Mouse (Mus musculus) embryonic facial prominence, embryonic 12.5 days (tissue): ENCODE data around the gene 4430402I18Rik. TPM values are rescaled to one million over a fixed set of nuclear protein-coding genes. Genes with fewer than 3 reads are reported as not detected.

Experiments used
- ATAC-seq: fragments of 200-750 bp; cut with Nextera tagmentation; 2 replicates; pipeline ENCODE4 v1.8.0; 2017; ENCODE audit not compliant: insufficient number of reproducible peaks, insufficient read depth, low FRiP score, low TSS enrichment
- H3K27ac ChIP-seq: fragments of 300-500 bp; sonication (generic); 2 replicates; pipeline ENCODE4 v1.5.1; 2016; ENCODE audit warnings: mild to moderate bottlenecking
- H3K27me3 ChIP-seq: fragments of 300-500 bp; sonication (generic); 2 replicates; pipeline ENCODE4 v1.6.1; 2016; ENCODE audit warnings: mild to moderate bottlenecking, moderate library complexity
- H3K36me3 ChIP-seq: fragments of 300-500 bp; sonication (generic); 2 replicates; pipeline ENCODE4 v1.6.1; 2016; ENCODE audit warnings: mild to moderate bottlenecking
- H3K4me1 ChIP-seq: fragments of 300-500 bp; sonication (generic); 2 replicates; pipeline ENCODE4 v1.6.1; 2016
- H3K4me2 ChIP-seq: fragments of 300-500 bp; sonication (generic); replicated peaks from 2 replicates; pipeline ENCODE4 v1.6.1; 2016; ENCODE audit warnings: mild to moderate bottlenecking, moderate library complexity
- H3K4me3 ChIP-seq: fragments of 300-500 bp; sonication (generic); 2 replicates; pipeline ENCODE4 v1.5.1; 2016; ENCODE audit warnings: mild to moderate bottlenecking
- H3K9ac ChIP-seq: fragments of 300-500 bp; sonication (generic); 2 replicates; pipeline ENCODE4 v1.6.1; 2016; ENCODE audit warnings: mild to moderate bottlenecking, moderate library complexity
- H3K9me3 ChIP-seq: fragments of 300-500 bp; sonication (generic); 2 replicates; pipeline ENCODE4 v1.6.1; 2016; ENCODE audit warnings: mild to moderate bottlenecking, moderate library complexity
- WGBS: fragments of 180-500 bp; shearing (Covaris S2); methylation state at CpG from one replicate; pipeline ENCODE4 v1.1.7; 2016; 5-methylcytosine and 5-hydroxymethylcytosine counted together
- polyA plus RNA-seq: library from polyadenylated mRNA; unstranded; fragments of >200 nt; fragmentation: Nextera tagmentation; extraction: Ambion mirVana; gene quantifications from 2 replicates; pipeline ENCODE4 v1.2.1, GENCODE M21; 2016

The 4430402I18Rik gene
- polyA plus RNA-seq, 1 experiment from 2014 or later, result 0.26 TPM

GRCm38 (mm10) chr19:28891864-28892263, 75.7 kb downstream of the 4430402I18Rik start:
- no peaks in the 10 kb centered on the region for H3K27me3 ChIP-seq
- H3K4me2 ChIP-seq, result no peak overlapping the region
- H3K27ac ChIP-seq, result no peak overlapping the region
- H3K4me1 ChIP-seq, result no peaks in the 10 kb centered on the region
- 89% methylated on average over 1 of the region's 1 CpGs for WGBS
- ATAC-seq, result no peak
- H3K9me3 ChIP-seq, result no peaks in the 10 kb centered on the region
- H3K36me3 ChIP-seq, result no peaks in the 10 kb centered on the region
- no peak overlapping the region for H3K4me3 ChIP-seq
- no peak overlapping the region for H3K9ac ChIP-seq

GRCm38 (mm10) chr19:28891238-28891637, 76.4 kb downstream of the 4430402I18Rik start:
- Histone ChIP-seq H3K27me3 (no peaks in the 10 kb centered on the region), H3K4me1 (no peaks in the 10 kb centered on the region), H3K9me3 (no peaks in the 10 kb centered on the region), H3K4me3 (no peak overlapping the region), H3K9ac (no peak overlapping the region), H3K36me3 (no peaks in the 10 kb centered on the region), H3K4me2 (no peak overlapping the region), H3K27ac (no peak overlapping the region)
- whole genome bisulfite sequencing, result 68% methylated on average over 5 of the region's 5 CpGs
- ATAC-seq, result no peak

DNA sequence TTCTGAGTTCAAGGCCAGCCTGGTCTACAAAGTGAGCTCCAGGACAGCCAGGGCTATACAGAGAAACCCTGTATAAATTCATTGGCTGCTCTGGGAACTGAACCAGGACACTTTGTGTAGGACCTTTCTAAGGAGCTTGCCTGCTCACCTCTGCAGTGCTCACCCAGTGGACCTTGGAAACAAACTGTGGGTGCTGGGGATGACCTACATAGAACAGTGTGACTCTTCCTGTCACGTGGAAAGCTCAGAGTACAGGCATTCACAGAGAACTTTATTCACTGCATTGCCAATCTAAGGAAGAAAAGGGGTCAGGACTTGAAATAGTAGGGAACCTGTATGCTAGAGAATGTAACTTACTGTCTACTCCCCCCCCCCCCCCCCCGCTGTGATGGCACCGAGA, 78.3 kb downstream of the 4430402I18Rik start:
- no peak overlapping the region for H3K4me2 ChIP-seq
- no peak overlapping the region for H3K4me3 ChIP-seq
- no peaks in the 10 kb centered on the region for H3K27me3 ChIP-seq
- H3K27ac ChIP-seq, result no peak overlapping the region
- no peak overlapping the region for H3K9ac ChIP-seq
- H3K9me3 ChIP-seq, result no peaks in the 10 kb centered on the region
- no peaks in the 10 kb centered on the region for H3K4me1 ChIP-seq
- no peak for ATAC-seq
- 63% methylated on average over 3 of the region's 3 CpGs for WGBS
- no peaks in the 10 kb centered on the region for H3K36me3 ChIP-seq

GRCm38 (mm10) chr19:28888496-28888895, 79.1 kb downstream of the 4430402I18Rik start:
- Histone ChIP-seq H3K9ac (no peak overlapping the region), H3K9me3 (no peaks in the 10 kb centered on the region), H3K4me1 (no peaks in the 10 kb centered on the region), H3K27ac (no peak overlapping the region), H3K27me3 (no peaks in the 10 kb centered on the region), H3K4me3 (no peak overlapping the region), H3K4me2 (no peak overlapping the region), H3K36me3 (no peaks in the 10 kb centered on the region)
- ATAC-seq, result no peak
- 65% methylated on average over 1 of the region's 1 CpGs for WGBS

GRCm38 (mm10) chr19:28883126-28883525, 84.5 kb downstream of the 4430402I18Rik start:
- Histone ChIP-seq H3K27ac (no peak overlapping the region), H3K27me3 (no peaks in the 10 kb centered on the region), H3K4me3 (no peak overlapping the region), H3K9ac (no peak overlapping the region), H3K9me3 (no peaks in the 10 kb centered on the region), H3K4me1 (no peaks in the 10 kb centered on the region), H3K4me2 (no peak overlapping the region), H3K36me3 (no peaks in the 10 kb centered on the region)
- 55% methylated on average over 1 of the region's 1 CpGs for WGBS
- no peak for ATAC-seq

DNA sequence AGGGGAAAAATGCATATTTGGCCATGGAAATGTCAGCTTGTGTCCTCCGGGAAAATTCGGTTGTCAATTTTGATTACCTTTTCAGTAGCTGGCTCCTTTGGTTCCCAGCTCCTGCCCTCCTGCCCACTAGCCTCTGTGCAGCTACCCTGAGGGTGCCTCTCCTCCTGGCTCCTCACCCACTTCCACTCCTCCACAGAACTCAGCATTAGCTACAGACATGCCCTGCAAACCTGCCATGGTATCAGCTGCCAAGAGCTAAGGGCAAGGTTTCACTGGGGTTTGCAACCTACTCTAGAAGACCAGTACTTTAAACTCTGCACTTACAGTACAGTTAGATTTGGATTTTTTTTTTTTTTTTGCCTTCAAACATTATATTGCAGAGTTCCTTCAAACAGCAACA, 88.1 kb downstream of the 4430402I18Rik start:
- 88% methylated on average over 2 of the region's 2 CpGs for WGBS
- no peak overlapping the region for H3K4me3 ChIP-seq
- H3K36me3 ChIP-seq, result no peaks in the 10 kb centered on the region
- H3K4me2 ChIP-seq, result no peak overlapping the region
- no peaks in the 10 kb centered on the region for H3K4me1 ChIP-seq
- H3K9me3 ChIP-seq, result no peaks in the 10 kb centered on the region
- no peak overlapping the region for H3K27ac ChIP-seq
- H3K27me3 ChIP-seq, result no peaks in the 10 kb centered on the region
- no peak overlapping the region for H3K9ac ChIP-seq
- ATAC-seq, result no peak

GRCm38 (mm10) chr19:28870351-28870750, 97.2 kb downstream of the 4430402I18Rik start:
- no peaks in the 10 kb centered on the region for H3K9me3 ChIP-seq
- H3K4me3 ChIP-seq, result no peak overlapping the region
- H3K36me3 ChIP-seq, result no peaks in the 10 kb centered on the region
- no peaks in the 10 kb centered on the region for H3K4me1 ChIP-seq
- no peak overlapping the region for H3K4me2 ChIP-seq
- no peaks in the 10 kb centered on the region for H3K27me3 ChIP-seq
- 63% methylated on average over 2 of the region's 2 CpGs for WGBS
- no peak overlapping the region for H3K27ac ChIP-seq
- no peak overlapping the region for H3K9ac ChIP-seq
- ATAC-seq, result no peak

GRCm38 (mm10) chr19:28869251-28869855, 98.2 kb downstream of the 4430402I18Rik start:
- Histone ChIP-seq H3K9me3 (no peaks in the 10 kb centered on the region), H3K27ac (no peak overlapping the region), H3K4me1 (no peaks in the 10 kb centered on the region), H3K4me2 (no peak overlapping the region), H3K27me3 (no peaks in the 10 kb centered on the region), H3K4me3 (no peak overlapping the region), H3K36me3 (no peaks in the 10 kb centered on the region), H3K9ac (no peak overlapping the region)
- WGBS, result 88% methylated on average over 6 of the region's 6 CpGs
- no peak for ATAC-seq

DNA sequence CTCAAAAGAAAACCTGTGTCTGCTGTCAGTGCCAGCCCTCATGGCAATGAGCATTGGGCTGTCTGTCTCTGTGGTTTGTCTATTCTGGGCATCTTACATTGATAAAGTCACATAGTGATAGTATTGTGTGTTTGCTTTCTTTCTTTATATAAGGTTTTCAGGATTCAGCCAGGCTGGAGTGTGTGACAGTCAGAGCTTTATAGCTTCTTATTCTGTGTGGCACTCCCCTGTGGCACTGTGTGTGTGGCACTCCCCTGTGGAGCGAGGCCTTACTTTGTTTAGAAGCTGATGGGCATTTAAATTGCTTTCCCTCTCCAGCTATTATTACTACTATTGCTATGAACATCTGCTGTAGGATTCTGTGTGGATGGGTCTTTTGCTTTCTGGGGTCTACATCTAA, 102.1 kb downstream of the 4430402I18Rik start:
- Histone ChIP-seq H3K9me3 (no peaks in the 10 kb centered on the region), H3K27ac (no peak overlapping the region), H3K9ac (no peak overlapping the region), H3K4me3 (no peak overlapping the region), H3K27me3 (no peaks in the 10 kb centered on the region), H3K4me2 (no peak overlapping the region), H3K4me1 (no peaks in the 10 kb centered on the region), H3K36me3 (no peaks in the 10 kb centered on the region)
- ATAC-seq, result no peak
- WGBS, result 58% methylated on average over 1 of the region's 1 CpGs

- ATAC-seq, result no peak
- no peak overlapping the region for H3K4me2 ChIP-seq
- no peak overlapping the region for H3K9ac ChIP-seq
- WGBS, result 39% methylated on average over 6 of the region's 6 CpGs
- H3K9me3 ChIP-seq, result no peaks in the 10 kb centered on the region
- no peak overlapping the region for H3K27ac ChIP-seq
- H3K36me3 ChIP-seq, result no peaks in the 10 kb centered on the region
- no peaks in the 10 kb centered on the region for H3K4me1 ChIP-seq
- no peak overlapping the region for H3K4me3 ChIP-seq
- H3K27me3 ChIP-seq, result no peaks in the 10 kb centered on the region
Measured at GRCm38 (mm10) chr19:28864981-28865380, 102.6 kb downstream of the 4430402I18Rik start.

GRCm38 (mm10) chr19:28863626-28864025, 104.0 kb downstream of the 4430402I18Rik start:
- ATAC-seq, result no peak
- 82% methylated on average over 10 of the region's 10 CpGs for WGBS
- Histone ChIP-seq H3K4me2 (no peak overlapping the region), H3K9ac (no peak overlapping the region), H3K36me3 (no peaks in the 10 kb centered on the region), H3K4me1 (no peaks in the 10 kb centered on the region), H3K9me3 (no peaks in the 10 kb centered on the region), H3K27ac (no peak overlapping the region), H3K4me3 (no peak overlapping the region), H3K27me3 (no peaks in the 10 kb centered on the region)

- Histone ChIP-seq H3K4me1 (no peaks in the 10 kb centered on the region), H3K4me3 (no peak overlapping the region), H3K36me3 (no peaks in the 10 kb centered on the region), H3K27ac (no peak overlapping the region), H3K4me2 (no peak overlapping the region), H3K9ac (no peak overlapping the region), H3K27me3 (no peaks in the 10 kb centered on the region), H3K9me3 (no peaks in the 10 kb centered on the region)
- 78% methylated on average over 2 of the region's 2 CpGs for WGBS
- ATAC-seq, result no peak
Measured at GRCm38 (mm10) chr19:28860246-28860645, 107.4 kb downstream of the 4430402I18Rik start.

GRCm38 (mm10) chr19:28854831-28855230, 112.8 kb downstream of the 4430402I18Rik start:
- 76% methylated on average over 1 of the region's 1 CpGs for WGBS
- Histone ChIP-seq H3K4me1 (no peaks in the 10 kb centered on the region), H3K27ac (no peak overlapping the region), H3K27me3 (no peaks in the 10 kb centered on the region), H3K9ac (no peak overlapping the region), H3K4me3 (no peak overlapping the region), H3K9me3 (no peaks in the 10 kb centered on the region), H3K36me3 (no peaks in the 10 kb centered on the region), H3K4me2 (no peak overlapping the region)
- no peak for ATAC-seq
